Mouse (Mus musculus): ENCODE measurements around the gene Npc1l1.

Npc1l1 gene

DNA sequence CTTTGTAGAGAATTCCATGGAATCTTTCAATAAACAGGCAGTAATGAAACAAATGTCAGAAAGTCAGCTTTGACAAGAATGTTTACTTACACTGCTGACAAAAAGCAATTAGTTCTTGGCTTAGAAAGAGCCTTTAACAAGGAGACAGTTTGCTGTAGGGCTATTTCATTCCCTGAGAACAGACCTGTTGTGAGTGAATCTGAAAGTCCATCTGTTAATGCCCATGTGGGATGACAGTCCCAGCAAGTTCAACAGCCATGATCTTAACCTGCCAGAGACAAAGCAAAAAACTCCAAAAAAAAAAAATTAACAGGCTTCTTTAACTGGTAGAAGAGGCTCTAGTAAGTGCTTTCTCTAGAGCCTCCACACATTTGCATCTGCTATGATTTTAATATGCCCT, 68.4 kb downstream of the Npc1l1 start:
- no peak for DNase-seq

Data from kidney, postnatal 36 days (tissue).